ENCODE assay signal across 23 mouse cellular contexts in the genomic region with DNA sequence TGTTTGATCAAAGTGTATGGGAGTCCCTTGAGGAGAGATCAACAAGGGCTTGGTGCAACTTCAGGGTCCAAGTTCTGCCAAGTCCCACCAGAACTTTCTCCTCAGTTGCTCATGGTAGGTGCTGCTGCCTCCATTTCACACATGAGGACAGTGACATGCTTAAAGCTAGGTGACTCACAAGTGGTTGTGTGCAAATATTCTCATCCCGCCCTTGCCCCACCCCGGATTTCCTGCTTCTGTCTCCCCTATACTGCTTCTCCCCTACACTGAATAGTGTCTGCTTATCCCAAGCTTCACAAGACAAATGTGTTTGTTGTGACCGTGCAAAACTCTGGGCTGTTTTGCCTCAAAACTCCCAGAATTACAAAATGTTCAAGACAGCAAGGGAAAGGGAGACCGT. TPM values are rescaled to one million over a fixed set of nuclear protein-coding genes. Genes with fewer than 3 reads are reported as not detected.
"Had no signal": no experiment of that assay in that cellular context is flagged by ENCODE, and none has a peak within 500 bp of the region (broad histone marks: within the 10 kb centered on the region; RNA-seq: fewer than 3 reads in every experiment).

No protein-coding gene starts in this region.

- ATAC-seq: liver, postnatal 0 days; lung, postnatal 0 days; midbrain, embryonic 15.5 days had no signal

- H3K9me3 ChIP-seq: limb, embryonic 12.5 days; limb, embryonic 15.5 days; midbrain, embryonic 12.5 days; midbrain, embryonic 15.5 days; neural tube, embryonic 13.5 days; stomach, embryonic 15.5 days had no signal

- H3K4me1 ChIP-seq: limb, embryonic 12.5 days; limb, embryonic 15.5 days; midbrain, embryonic 12.5 days; midbrain, embryonic 15.5 days; neural tube, embryonic 13.5 days; stomach, embryonic 15.5 days had no signal

- H3K27ac ChIP-seq: limb, embryonic 12.5 days; limb, embryonic 15.5 days; liver, embryonic 14.5 days; midbrain, embryonic 12.5 days; midbrain, embryonic 15.5 days; neural tube, embryonic 13.5 days; stomach, embryonic 15.5 days had no signal

- H3K4me3 ChIP-seq: limb, embryonic 12.5 days; limb, embryonic 15.5 days; midbrain, embryonic 12.5 days; midbrain, embryonic 15.5 days; neural tube, embryonic 13.5 days; stomach, embryonic 15.5 days had no signal

- H3K27me3 ChIP-seq: limb, embryonic 12.5 days; limb, embryonic 15.5 days; midbrain, embryonic 12.5 days; midbrain, embryonic 15.5 days; neural tube, embryonic 13.5 days; stomach, embryonic 15.5 days had no signal

- H3K36me3 ChIP-seq: limb, embryonic 12.5 days; limb, embryonic 15.5 days; midbrain, embryonic 12.5 days; midbrain, embryonic 15.5 days; neural tube, embryonic 13.5 days; stomach, embryonic 15.5 days had no signal

- H3K9ac ChIP-seq: limb, embryonic 12.5 days; limb, embryonic 15.5 days; liver, embryonic 14.5 days; liver, postnatal 0 days; lung, embryonic 14.5 days; midbrain, embryonic 12.5 days; midbrain, embryonic 15.5 days; neural tube, embryonic 13.5 days; stomach, embryonic 15.5 days had no signal

- DNase-seq: kidney, adult 9 months; kidney, postnatal 14 days; kidney, postnatal 4 days; liver, postnatal 0 days; lung, embryonic 14.5 days; lung, postnatal 36 days; retina, postnatal 1 day; right cerebral cortex, postnatal 25 days; spleen, adult 18-20 months; thymus, postnatal 25 days had no signal

- H3K4me2 ChIP-seq: limb, embryonic 12.5 days; limb, embryonic 15.5 days; liver, embryonic 11.5 days; lung, embryonic 14.5 days; midbrain, embryonic 12.5 days; midbrain, embryonic 15.5 days; neural tube, embryonic 13.5 days; stomach, embryonic 15.5 days had no signal

RNA-seq across cellular contexts. Expression of a gene that starts 43.4 kb away (rescaled TPM):
- total RNA-seq: layer of hippocampus, adult 18-20 months; layer of hippocampus, postnatal 14 days; left cerebral cortex, postnatal 36 days had no signal
- polyA plus RNA-seq: kidney, embryonic 16.5 days; limb, embryonic 12.5 days; limb, embryonic 15.5 days; liver, embryonic 11.5 days; lung, embryonic 14.5 days; midbrain, embryonic 12.5 days; stomach, embryonic 15.5 days had no signal
